Mouse (Mus musculus) CH12.LX (cell line): ENCODE data around the gene Glrx2. TPM values are rescaled to one million over a fixed set of nuclear protein-coding genes. Genes with fewer than 3 reads are reported as not detected.
"Not testable (repeated sequence)": the region's sequence is repeated elsewhere in the genome, so short reads cannot be mapped to it uniquely, and the experiment has no call there.

ENCODE experiments used
- DNase-seq: peaks from one replicate; pipeline ENCODE4 v3.0.0-alpha.2; 2013; ENCODE audit errors: extremely low read depth
- H3K27ac ChIP-seq: 2 replicates; pipeline ENCODE4 v1.5.1; 2012; ENCODE audit warnings: low read depth, mild to moderate bottlenecking, control low read depth, moderate library complexity; ENCODE audit not compliant: insufficient read depth
- H3K27me3 ChIP-seq: replicated peaks from 2 replicates; pipeline ENCODE3; 2012; ENCODE audit warnings: inconsistent platforms
- H3K36me3 ChIP-seq, 2 experiments: replicated peaks in 1 of 2; 2 replicates each; pipeline versions ENCODE3 to v1.6.1; 2012; ENCODE audit warnings: inconsistent platforms in 1 of 2, low read length in 1 of 2, mild to moderate bottlenecking in 1 of 2, mixed read lengths in 1 of 2, moderate library complexity in 1 of 2; ENCODE audit not compliant: control insufficient read depth in 1 of 2, insufficient read depth in 1 of 2
- H3K4me1 ChIP-seq, 2 experiments: 2 replicates each; pipeline ENCODE4 v1.6.1; 2012; ENCODE audit warnings: inconsistent platforms in 1 of 2, moderate library complexity in 1 of 2; ENCODE audit not compliant: insufficient read depth in 2 of 2, control insufficient read depth in 1 of 2
- H3K4me2 ChIP-seq: 2 replicates; pipeline ENCODE4 v1.6.1; 2012; ENCODE audit warnings: low read depth, mild to moderate bottlenecking, control low read depth; ENCODE audit not compliant: poor library complexity, insufficient read depth, severe bottlenecking
- H3K4me3 ChIP-seq, 3 experiments: fragments of 150-350 bp in 1 of 3; sonication (generic) in 1 of 3; replicated peaks in 1 of 3; 2 replicates each; pipeline versions ENCODE3 to v1.5.1; 2011 to 2012; ENCODE audit warnings: low read depth in 2 of 3, low read length in 2 of 3, mild to moderate bottlenecking in 2 of 3, moderate library complexity in 2 of 3, control low read depth in 1 of 3, improper control_type of control experiment in 1 of 3, inconsistent platforms in 1 of 3, mixed read lengths in 1 of 3; ENCODE audit not compliant: poor library complexity in 1 of 3
- H3K79me2 ChIP-seq: replicated peaks from 2 replicates; pipeline ENCODE4 v1.6.1; 2012; ENCODE audit warnings: mild to moderate bottlenecking, moderate library complexity; ENCODE audit not compliant: control insufficient read depth, poor library complexity, insufficient read depth, severe bottlenecking; ENCODE audit errors: extremely low read depth
- H3K9ac ChIP-seq: 2 replicates; pipeline ENCODE4 v1.6.1; 2012; ENCODE audit warnings: low read depth, mild to moderate bottlenecking, control low read depth, moderate library complexity; ENCODE audit not compliant: insufficient read depth
- H3K9me3 ChIP-seq: replicated peaks from 2 replicates; pipeline ENCODE3; 2012; ENCODE audit warnings: low read length, inconsistent platforms, mixed read lengths
- CHD2 ChIP-seq: IDR thresholded peaks from 2 replicates; pipeline ENCODE4 v1.6.1; 2011; ENCODE audit warnings: low read length, improper control_type of control experiment
- CTCF ChIP-seq, 2 experiments: IDR thresholded peaks in 1 of 2; conservative IDR thresholded peaks in 1 of 2; 2 replicates each; pipeline ENCODE4 v1.5.1; 2011 to 2012; ENCODE audit warnings: low read depth in 2 of 2, low read length in 2 of 2, improper control_type of control experiment in 1 of 2, inconsistent platforms in 1 of 2, mild to moderate bottlenecking in 1 of 2, moderate library complexity in 1 of 2
- E2F4 ChIP-seq: IDR thresholded peaks from 2 replicates; pipeline ENCODE4 v1.6.1; 2011; ENCODE audit warnings: low read depth, low read length, improper control_type of control experiment; ENCODE audit not compliant: insufficient replicate concordance
- JUND ChIP-seq: conservative IDR thresholded peaks from 2 replicates; pipeline ENCODE4 v1.6.1; 2011; ENCODE audit warnings: low read depth, low read length, improper control_type of control experiment
- MEF2A ChIP-seq: IDR thresholded peaks from 2 replicates; pipeline ENCODE4 v1.6.1; 2014; ENCODE audit warnings: low read depth, mild to moderate bottlenecking, inconsistent platforms, low read length, improper control_type of control experiment, borderline replicate concordance
- NRF1 ChIP-seq: IDR thresholded peaks from 2 replicates; pipeline ENCODE4 v1.6.1; 2014; ENCODE audit warnings: low read depth, mild to moderate bottlenecking, inconsistent platforms, low read length, improper control_type of control experiment, moderate library complexity
- RAD21 ChIP-seq: IDR thresholded peaks from 2 replicates; pipeline ENCODE4 v1.6.1; 2011; ENCODE audit warnings: low read depth, mild to moderate bottlenecking, low read length, improper control_type of control experiment, moderate library complexity
- ZKSCAN1 ChIP-seq: IDR thresholded peaks from 2 replicates; pipeline ENCODE4 v1.6.1; 2012; ENCODE audit warnings: low read depth, inconsistent platforms, low read length, improper control_type of control experiment, borderline replicate concordance
- dilution Hi-C: fragments of 300-500 bp; cut with MboI; formaldehyde crosslinking; loops from 2 replicates; pipeline ENCODE4 v1.14.3; 2020; ENCODE audit warnings: low sequenced_read_pairs; ENCODE audit not compliant: extremely low pct_unique_long_range_greater_than_20kb, extremely low pct_ligation_motif_present
- in situ Hi-C: fragments of 300-500 bp; cut with MboI; formaldehyde crosslinking; loops from 3 replicates; pipeline ENCODE4 v1.14.3; 2019; ENCODE audit warnings: low sequenced_read_pairs, low pct_ligation_motif_present, low pct_unique_long_range_greater_than_20kb, mixed read lengths
- polyA plus RNA-seq: library from polyadenylated mRNA; unstranded; fragments of >175 nt; gene quantifications from 2 replicates; pipeline ENCODE4 v1.2.1, GENCODE M21; 2012; ENCODE audit warnings: low read depth; ENCODE audit not compliant: insufficient read length
- total RNA-seq, 2 experiments: library from RNA; depleted of rRNA; stranded (reverse); fragments of 300-350 nt in 1 of 2; fragments of >200 nt in 1 of 2; gene quantifications; 2 replicates each; pipeline ENCODE4 v1.2.3; 2012 to 2014

Gene Glrx2
- total RNA-seq (2012; rRNA removed) (31.6 and 32.9 TPM in 2 replicates), total RNA-seq (2014; rRNA removed) (28.0 and 30.3 TPM in 2 replicates), polyA plus RNA-seq (51.4 and 63.6 TPM in 2 replicates)

DNA sequence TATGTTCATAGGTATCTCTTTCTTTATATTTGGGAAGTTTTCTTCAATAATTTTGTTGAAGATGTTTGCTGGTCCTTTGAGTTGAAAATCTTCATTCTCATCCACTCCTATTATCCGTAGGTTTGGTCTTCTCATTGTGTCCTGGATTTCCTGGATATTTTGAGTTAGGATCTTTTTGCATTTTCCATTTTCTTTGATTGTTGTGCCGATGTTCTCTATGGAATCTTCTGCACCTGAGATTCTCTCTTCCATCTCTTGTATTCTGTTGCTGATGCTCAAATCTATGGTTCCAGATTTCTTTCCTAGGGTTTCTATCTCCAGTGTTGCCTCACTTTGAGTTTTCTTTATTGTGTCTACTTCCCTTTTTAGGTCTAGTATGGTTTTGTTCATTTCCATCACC, at the start of gene Glrx2:
Gene Glrx2, plus strand, starts transcription at position 301 of the 400 bp plus-strand sequence.
- in situ Hi-C loops, H3K9ac ChIP-seq, H3K4me3 ChIP-seq, H3K27ac ChIP-seq, H3K4me2 ChIP-seq, H3K36me3 ChIP-seq, H3K9me3 ChIP-seq, H3K4me1 ChIP-seq, H3K27me3 ChIP-seq, dilution Hi-C loops, DNase-seq, H3K79me2 ChIP-seq: not testable (repeated sequence)

DNA sequence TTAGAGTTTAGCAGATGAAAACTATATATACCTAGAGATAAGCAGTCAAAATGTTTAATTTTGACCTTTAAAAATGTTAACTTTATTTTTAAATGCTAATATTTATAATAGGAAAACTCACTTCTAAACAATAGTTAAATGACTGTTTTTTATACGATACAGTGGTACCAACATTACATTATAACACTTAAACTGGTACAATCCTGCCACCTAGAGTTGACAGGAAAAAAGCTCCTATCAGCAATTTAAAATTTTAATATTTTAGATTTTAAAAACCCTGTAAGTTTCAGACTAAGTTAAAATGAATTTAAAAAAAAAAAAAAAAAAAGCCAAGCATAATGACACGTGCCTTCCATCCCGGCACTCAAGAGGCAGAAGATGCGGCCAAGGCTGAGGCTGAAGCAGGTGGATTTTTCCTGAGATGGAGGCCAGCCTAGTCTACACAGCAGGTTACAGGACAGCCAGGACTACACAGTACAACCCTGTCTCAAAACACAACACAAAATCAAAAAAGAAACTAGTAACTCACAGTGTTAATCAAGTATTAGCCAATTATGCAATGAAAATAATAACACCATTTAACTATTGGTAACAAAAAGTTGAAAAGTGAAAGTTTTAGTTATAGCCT, 40.3 kb upstream of the Glrx2 start:
- dilution Hi-C loops = no loop called here
- no peaks in the 10 kb centered on the region for H3K27me3 ChIP-seq

DNA sequence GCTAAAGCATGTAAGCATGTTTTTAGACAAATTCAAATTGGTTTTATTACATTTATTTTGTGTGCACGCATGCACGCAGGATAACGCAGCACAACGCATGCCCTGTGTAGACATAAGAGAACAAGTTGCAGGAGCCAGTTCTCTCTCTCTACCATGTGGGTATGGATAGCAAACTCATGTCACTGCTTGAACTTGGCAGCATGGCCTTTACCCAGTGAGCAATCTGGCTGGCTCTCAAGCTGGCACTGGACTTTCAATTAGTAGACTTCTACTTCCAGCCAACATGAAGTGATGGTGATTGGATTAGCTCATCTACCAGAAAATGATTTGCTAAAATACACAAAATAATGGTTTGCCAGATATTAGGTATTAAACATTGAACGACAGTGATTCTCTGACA, 35.0 kb upstream of the Glrx2 start:
- Histone ChIP-seq H3K36me3 (peaks cover 31 to 68% of the 10 kb centered on the region in 2 experiments), H3K4me3 (no peak overlapping the region), H3K9me3 (no peaks in the 10 kb centered on the region), H3K27me3 (no peaks in the 10 kb centered on the region), H3K4me2 (no peak overlapping the region), H3K9ac (no peak overlapping the region), H3K79me2 (peaks cover 8% of the 10 kb centered on the region; the same call in 1 of the 2 replicates), H3K4me1 (no peaks in the 10 kb centered on the region), H3K27ac (no peak overlapping the region)
- TF ChIP-seq CTCF (conservative IDR thresholded peaks at IDR 0.05 in 1 of 2, IDR thresholded peaks at IDR 0.05 in 1 of 2; ENCODE audit: low read depth in 2 of 2, low read length in 2 of 2) = no peak
- no peak for TF ChIP-seq MEF2A
- TF ChIP-seq E2F4 = no peak
- TF ChIP-seq CHD2 = no peak
- no peak for TF ChIP-seq JUND
- in situ Hi-C loops = no loop called here
- DNase-seq = no peak
- dilution Hi-C loops = no loop called here

More for the DNA sequence above, 40.3 kb upstream of the Glrx2 start:
- Histone ChIP-seq H3K9ac (no peak overlapping the region), H3K9me3 (no peaks in the 10 kb centered on the region), H3K79me2 (peaks cover 7% of the 10 kb centered on the region), H3K4me1 (no peaks in the 10 kb centered on the region), H3K27ac (no peak overlapping the region), H3K4me3 (no peak overlapping the region), H3K36me3 (peaks cover 27 to 66% of the 10 kb centered on the region in 2 experiments), H3K4me2 (no peak overlapping the region)
- in situ Hi-C loops = no loop called here
- no peak for TF ChIP-seq ZKSCAN1
- TF ChIP-seq RAD21 = peak; percentile 25
- TF ChIP-seq NRF1 = no peak
- peak in 1 of 2 experiments; percentile 26; a peak in 2 of 4 replicates for TF ChIP-seq CTCF (conservative IDR thresholded peaks at IDR 0.05 in 1 of 2, IDR thresholded peaks at IDR 0.05 in 1 of 2; ENCODE audit: low read depth in 2 of 2, low read length in 2 of 2)
- DNase-seq = no peak
